Mouse (Mus musculus) megakaryocyte progenitor cell, adult 5-6 weeks (primary cell): Measurements from ENCODE around the gene Lhx8. TPM values are rescaled to one million over a fixed set of nuclear protein-coding genes. Genes with fewer than 3 reads are reported as not detected.

ENCODE experiments used
- ATAC-seq: replicated peaks from 2 replicates; pipeline ENCODE4 v1.8.0; 2016; ENCODE audit warnings: mild to moderate bottlenecking, moderate TSS enrichment, inconsistent platforms; ENCODE audit not compliant: poor library complexity
- total RNA-seq, 2 experiments: library from RNA; stranded (forward) in 1 of 2; stranded (reverse) in 1 of 2; fragments of 157-497, 149-512 nt in 1 of 2; fragments of 200-1000 nt in 1 of 2; gene quantifications; 2 replicates each; pipeline versions ENCODE4 v1.2.3 to v1.2.4; 2015 to 2017

Gene Lhx8
- total RNA-seq, 2 experiments from 2014 or later, result not detected

GRCm38 (mm10) chr3:154327110-154327882, 3.2 kb downstream of the Lhx8 start:
- no peak for ATAC-seq

GRCm38 (mm10) chr3:154321921-154322574, 8.4 kb downstream of the Lhx8 start:
- no peak for ATAC-seq

- peak; percentile 96 for ATAC-seq
Measured at GRCm38 (mm10) chr3:154317651-154318248, 12.7 kb downstream of the Lhx8 start.

GRCm38 (mm10) chr3:154305163-154305884, 25.1 kb downstream of the Lhx8 start:
- no peak for ATAC-seq

GRCm38 (mm10) chr3:154301102-154301501, 29.4 kb downstream of the Lhx8 start:
- ATAC-seq, result peak; percentile 52; the same call in 1 of the 2 replicates

- ATAC-seq, result no peak
Measured at GRCm38 (mm10) chr3:154300006-154300405, 30.5 kb downstream of the Lhx8 start.

- ATAC-seq, result no peak
Measured at GRCm38 (mm10) chr3:154298490-154298889, 32.0 kb downstream of the Lhx8 start.

- ATAC-seq, result 0 out of 2 replicates have a peak, but pooled peaks have one; percentile 26
Measured at GRCm38 (mm10) chr3:154297499-154297898, 33.0 kb downstream of the Lhx8 start.

GRCm38 (mm10) chr3:154294924-154295834, 35.3 kb downstream of the Lhx8 start:
- ATAC-seq, result no peak

- ATAC-seq, result no peak
Measured at GRCm38 (mm10) chr3:154293839-154294490, 36.5 kb downstream of the Lhx8 start.

GRCm38 (mm10) chr3:154292126-154292525, 38.3 kb downstream of the Lhx8 start:
- ATAC-seq, result no peak

GRCm38 (mm10) chr3:154290351-154290750, 40.1 kb downstream of the Lhx8 start:
- no peak for ATAC-seq

GRCm38 (mm10) chr3:154288429-154289069, 41.9 kb downstream of the Lhx8 start:
- ATAC-seq, result peak; percentile 66

- ATAC-seq, result no peak
Measured at GRCm38 (mm10) chr3:154287217-154287616, 43.2 kb downstream of the Lhx8 start.

GRCm38 (mm10) chr3:154285351-154285750, 45.1 kb downstream of the Lhx8 start:
- no peak for ATAC-seq

GRCm38 (mm10) chr3:154284260-154284659, 46.2 kb downstream of the Lhx8 start:
- ATAC-seq, result no peak

GRCm38 (mm10) chr3:154274681-154275080, 55.8 kb downstream of the Lhx8 start:
- no peak for ATAC-seq

- ATAC-seq, result peak; percentile 100
Measured at GRCm38 (mm10) chr3:154269757-154270366, 60.6 kb downstream of the Lhx8 start.

GRCm38 (mm10) chr3:154268313-154268712, 62.1 kb downstream of the Lhx8 start:
- no peak for ATAC-seq
